Mouse (Mus musculus): ENCODE results near the gene Adgrg5.

Gene Adgrg5

DNA sequence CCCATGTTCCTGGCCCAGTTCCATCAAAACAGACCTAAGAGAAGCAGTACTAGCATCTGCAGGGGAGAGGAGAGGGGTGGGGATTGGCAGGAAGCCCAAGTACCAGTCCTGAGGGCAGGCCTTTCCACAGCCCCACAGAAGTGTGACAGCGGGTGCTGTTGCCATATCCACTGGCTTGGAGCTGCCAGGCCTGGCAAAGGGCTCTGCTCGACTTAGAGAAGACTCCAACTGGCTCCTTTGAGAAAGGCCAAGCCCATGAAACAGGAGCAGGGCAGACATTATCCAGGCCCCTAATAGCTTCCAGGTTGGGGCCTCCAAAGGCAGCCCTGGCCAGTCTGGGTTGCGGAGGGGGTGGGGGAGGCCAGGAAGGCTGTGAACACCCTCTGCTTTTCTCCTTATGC lies 8.8 kb upstream of the Adgrg5 start:
- in situ Hi-C loops (cut with MboI; ENCODE audit: low pct_unique_long_range_greater_than_20kb in 1 of 2, low sequenced_read_pairs in 2 of 2, unreplicated experiment in 1 of 2), result no loop called here

DNA sequence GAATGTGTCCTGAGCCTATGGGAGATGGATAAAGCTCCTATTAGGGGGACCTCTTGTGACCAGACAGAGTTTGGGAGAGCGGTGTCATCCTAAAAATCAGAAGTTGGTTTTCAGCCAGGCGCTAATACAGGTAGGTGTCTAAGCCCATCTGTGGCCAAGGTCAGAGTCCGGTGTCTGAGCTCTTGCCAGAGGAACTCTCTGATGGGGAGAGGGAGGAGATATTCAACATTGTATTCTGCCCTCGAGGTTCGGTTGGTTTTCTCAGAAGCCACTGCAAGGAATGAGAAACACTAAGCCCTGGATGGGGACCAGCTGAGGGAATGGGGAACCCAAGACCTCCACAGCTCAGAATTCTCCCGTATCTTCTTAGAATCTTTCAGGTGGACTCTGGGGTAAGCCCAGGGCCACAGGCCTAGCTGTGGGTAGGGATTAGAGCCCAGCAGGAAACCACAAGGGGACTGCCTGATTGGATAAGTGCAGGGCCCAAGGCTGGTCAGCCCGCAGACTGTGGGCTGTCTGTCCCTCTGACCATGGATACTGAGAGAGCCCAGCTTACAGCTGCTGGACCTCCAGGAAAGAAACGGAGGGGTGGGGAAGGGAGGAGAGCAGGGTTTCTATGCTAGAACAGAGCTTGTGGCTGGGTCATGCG lies 7.1 kb upstream of the Adgrg5 start:
- in situ Hi-C loops (cut with MboI; ENCODE audit: low pct_unique_long_range_greater_than_20kb in 1 of 2, low sequenced_read_pairs in 2 of 2, unreplicated experiment in 1 of 2), result no loop called here

DNA sequence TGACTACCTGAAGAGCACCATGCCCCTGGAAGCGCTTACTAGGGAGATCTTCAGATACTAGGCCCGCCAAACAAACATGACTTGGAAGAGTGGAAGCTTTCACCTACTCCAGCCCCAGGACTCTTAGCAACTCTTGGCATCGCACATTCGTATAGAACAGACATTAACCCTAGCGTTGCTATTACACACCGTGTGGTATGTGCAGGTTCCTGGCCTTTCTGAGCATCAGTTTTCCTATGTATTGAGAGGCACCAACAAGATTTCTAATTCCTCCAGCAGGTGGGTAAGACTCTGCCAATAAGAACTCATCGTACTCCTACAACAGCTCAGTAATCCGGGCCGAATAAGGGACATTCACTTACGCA lies 6.6 kb upstream of the Adgrg5 start:
- in situ Hi-C loops (cut with MboI; ENCODE audit: low pct_unique_long_range_greater_than_20kb in 1 of 2, low sequenced_read_pairs in 2 of 2, unreplicated experiment in 1 of 2), result no loop called here

DNA sequence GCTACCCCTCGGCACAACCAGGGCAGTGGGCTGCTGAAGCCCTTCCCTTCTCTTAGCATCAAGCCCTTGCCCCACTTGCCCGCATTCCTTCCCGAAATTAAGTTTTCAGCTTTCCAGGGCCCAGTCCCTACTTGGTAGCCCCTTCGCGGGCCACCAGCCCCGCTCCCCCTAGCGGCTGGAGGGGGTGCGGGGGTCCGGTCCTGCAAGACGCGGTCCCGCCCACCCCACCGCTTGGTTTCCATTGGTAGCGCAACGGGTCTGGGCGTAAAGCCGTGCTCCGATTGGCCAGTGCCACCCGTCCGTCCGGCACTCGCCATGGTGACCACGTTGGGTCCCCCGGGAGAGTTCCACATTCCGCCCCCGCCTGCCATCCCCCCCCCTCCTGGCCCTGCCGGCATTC lies 6.1 kb upstream of the Adgrg5 start:
- in situ Hi-C loops (cut with MboI; ENCODE audit: low pct_unique_long_range_greater_than_20kb in 1 of 2, low sequenced_read_pairs in 2 of 2, unreplicated experiment in 1 of 2), result no loop called here

DNA sequence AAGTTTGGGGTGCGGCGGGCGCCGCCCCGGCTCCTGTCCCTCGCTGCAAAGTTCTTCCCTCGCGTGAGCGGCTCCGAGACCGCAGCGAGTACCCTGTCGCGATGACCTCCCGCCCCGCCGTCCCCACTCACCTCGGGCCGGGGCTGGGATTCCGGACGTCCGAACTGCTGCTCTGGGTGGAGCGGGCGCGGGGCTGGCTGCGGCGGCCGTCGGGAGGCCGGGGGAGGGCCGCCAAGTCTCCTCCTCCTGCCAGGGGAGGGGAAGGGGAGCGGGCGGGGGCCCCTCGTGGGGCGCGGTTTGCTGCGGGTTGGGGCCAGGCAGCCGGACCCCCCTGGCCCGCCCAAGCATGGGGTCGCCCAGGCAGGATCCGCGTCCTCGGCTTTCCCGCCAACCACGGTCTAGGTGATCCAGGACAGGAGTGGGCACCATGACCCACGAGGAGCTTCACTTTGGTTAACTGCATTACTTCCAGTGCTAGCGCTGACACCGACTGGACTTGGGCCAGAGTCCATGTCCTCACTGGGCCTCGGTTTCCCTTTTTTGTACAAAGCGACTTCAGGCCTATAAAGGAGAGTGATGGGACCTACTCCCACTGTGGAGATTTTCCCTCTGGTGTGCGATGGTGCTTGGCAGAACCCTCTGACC lies 5.5 kb upstream of the Adgrg5 start, which contains the start of gene Ccdc102a:
Ccdc102a (minus strand) TSS at position 248 of the 645 bp plus-strand sequence.
- in situ Hi-C loops (cut with MboI; ENCODE audit: low pct_unique_long_range_greater_than_20kb in 1 of 2, low sequenced_read_pairs in 2 of 2, unreplicated experiment in 1 of 2), result no loop called here

DNA sequence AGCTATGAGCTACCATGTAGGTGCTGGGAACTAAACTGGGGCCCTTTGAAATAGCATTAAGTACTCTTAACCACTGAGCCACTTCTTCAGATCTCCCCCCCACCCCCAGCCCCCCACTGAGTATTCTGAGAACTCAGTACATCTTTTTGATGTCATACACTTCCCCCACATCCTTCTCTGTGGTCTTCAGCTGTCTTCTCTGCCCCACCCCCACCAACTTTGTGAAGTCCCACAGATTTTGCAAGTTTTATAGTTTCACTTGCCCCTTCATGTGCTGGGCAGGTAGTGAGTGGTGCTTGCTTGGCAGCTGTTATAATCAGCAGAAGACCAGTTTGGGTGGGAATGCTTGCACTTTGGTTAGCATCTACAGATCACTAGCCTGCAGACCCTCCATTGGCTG lies 4.2 kb upstream of the Adgrg5 start:
- in situ Hi-C loops (cut with MboI; ENCODE audit: low pct_unique_long_range_greater_than_20kb in 1 of 2, low sequenced_read_pairs in 2 of 2, unreplicated experiment in 1 of 2), result no loop called here

DNA sequence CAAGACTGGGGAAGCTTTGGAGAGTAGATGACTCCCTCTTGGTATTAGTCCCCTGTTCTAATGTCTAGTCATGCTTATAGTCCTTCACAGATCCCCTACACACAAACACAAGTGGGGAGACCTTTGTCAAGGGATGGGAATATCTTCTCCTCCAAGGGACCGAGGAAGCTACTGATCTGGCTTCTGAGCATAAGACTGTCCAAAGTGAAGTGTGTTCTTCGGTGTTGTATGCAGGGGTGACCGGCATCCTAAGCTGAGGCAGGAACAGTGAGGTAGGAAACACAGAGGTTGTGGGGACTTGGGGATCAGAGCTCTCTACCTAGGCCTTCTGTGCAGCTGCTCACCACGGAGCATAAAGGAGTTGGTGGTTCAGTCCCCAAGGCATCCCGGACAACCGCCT lies 1.3 kb upstream of the Adgrg5 start:
- in situ Hi-C loops (cut with MboI; ENCODE audit: low pct_unique_long_range_greater_than_20kb in 1 of 2, low sequenced_read_pairs in 2 of 2, unreplicated experiment in 1 of 2), result no loop called here

DNA sequence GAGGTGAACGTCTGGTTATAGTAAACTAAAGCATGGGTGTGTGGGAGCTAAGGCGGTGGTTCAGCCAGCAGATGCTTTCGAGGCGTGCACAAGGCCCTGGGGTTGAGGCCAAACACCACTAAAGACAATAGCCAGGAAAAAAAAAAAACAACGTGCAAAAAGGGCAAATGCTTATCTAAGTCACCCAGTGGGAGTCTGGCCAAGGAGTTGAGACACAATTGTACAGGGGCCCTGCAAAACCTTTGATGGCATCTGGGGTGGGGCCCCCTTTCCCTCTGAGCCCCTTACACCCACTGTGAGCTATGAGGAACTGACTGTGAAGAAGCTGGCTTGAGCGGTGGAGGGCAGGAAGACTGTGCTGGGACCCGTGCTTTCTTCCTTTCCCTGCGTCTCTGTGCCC lies 892 bp upstream of the Adgrg5 start:
- in situ Hi-C loops (cut with MboI; ENCODE audit: low pct_unique_long_range_greater_than_20kb in 1 of 2, low sequenced_read_pairs in 2 of 2, unreplicated experiment in 1 of 2), result no loop called here

DNA sequence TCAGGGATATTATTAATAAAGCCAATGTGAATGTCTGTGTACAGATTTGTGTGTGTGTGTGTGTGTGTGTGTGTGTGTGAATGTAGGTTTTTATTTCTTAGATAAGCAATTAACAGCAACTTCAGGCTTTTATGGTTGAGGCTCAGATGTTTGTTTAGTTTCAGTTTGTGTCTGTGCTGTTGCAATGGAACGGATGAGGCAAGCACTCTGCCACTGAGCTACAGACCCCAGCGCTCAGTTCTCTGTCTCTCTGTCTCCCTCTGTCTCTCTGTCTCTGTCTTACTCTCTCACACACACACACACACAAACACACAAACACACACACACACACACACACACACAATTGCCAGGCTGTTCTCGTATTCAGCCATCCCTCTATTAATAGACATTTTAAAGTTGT lies 4.7 kb downstream of the Adgrg5 start:
- in situ Hi-C loops (cut with MboI; ENCODE audit: low pct_unique_long_range_greater_than_20kb in 1 of 2, low sequenced_read_pairs in 2 of 2, unreplicated experiment in 1 of 2), result no loop called here

DNA sequence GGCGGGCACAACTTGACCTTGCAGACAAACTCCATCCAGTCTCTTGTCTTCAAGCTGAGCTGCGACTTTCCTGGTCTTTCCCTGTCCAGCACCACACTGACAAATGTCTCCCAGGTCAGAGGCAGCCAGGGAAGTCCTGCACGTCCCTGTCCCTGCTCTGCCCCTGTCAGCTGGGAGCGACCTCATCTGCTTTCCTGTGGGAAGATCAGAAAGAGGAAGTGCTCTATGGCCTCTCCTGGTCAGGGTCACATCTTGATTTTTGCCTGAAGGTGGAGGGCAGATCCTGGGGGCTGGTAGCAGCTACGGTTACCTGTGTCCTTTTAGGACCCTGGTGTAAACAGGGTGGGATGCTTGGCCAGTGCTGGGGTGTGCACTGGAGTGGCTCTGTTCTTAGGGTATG lies 10.4 kb downstream of the Adgrg5 start:
- in situ Hi-C loops (cut with MboI; ENCODE audit: low pct_unique_long_range_greater_than_20kb in 1 of 2, low sequenced_read_pairs in 2 of 2, unreplicated experiment in 1 of 2), result no loop called here

DNA sequence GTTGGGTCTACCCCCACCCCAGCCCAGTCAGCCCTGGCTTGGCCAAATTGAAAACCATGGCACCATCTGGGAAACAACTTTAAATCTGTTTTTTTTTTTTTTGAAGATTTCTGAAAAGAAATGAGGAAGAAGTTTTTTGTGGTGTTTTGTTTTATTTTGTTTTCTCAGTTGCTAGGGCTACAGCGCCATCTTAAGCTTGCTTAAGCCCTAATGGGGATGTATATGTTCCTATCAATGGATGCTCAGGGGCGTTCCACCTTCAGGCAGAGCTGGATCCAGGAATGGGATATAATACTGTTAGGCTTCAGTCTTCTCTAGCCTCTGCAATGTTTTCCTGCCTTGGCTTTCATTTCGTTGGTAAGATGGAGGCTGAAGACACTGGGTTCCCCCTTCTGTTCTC lies 11.7 kb downstream of the Adgrg5 start:
- in situ Hi-C loops (cut with MboI; ENCODE audit: low pct_unique_long_range_greater_than_20kb in 1 of 2, low sequenced_read_pairs in 2 of 2, unreplicated experiment in 1 of 2), result no loop called here

DNA sequence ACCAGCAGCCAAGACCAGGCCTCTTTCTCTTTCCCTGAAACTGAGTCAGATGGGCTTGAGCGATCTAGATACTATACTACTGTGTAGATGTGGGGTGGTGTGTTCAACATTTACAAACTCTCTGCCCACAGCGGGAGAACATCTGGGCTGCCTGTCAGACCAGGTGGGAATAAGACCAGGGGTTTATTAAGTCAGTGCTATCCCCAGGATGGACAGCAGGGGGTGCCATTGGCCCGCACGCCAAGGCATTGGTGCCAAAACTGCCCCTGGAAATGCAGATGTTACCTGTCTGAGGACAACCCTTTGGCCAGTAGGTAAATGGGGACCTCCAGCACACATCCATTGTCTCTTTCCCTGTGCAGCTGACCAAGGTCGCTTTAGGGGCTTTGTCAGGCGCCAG lies 19.1 kb downstream of the Adgrg5 start:
- in situ Hi-C loops (cut with MboI; ENCODE audit: low pct_unique_long_range_greater_than_20kb in 1 of 2, low sequenced_read_pairs in 2 of 2, unreplicated experiment in 1 of 2), result loop anchor here (10.0 kb wide), 2 partner anchors 62 to 272 kb away; no protein-coding TSS in a partner anchor

DNA sequence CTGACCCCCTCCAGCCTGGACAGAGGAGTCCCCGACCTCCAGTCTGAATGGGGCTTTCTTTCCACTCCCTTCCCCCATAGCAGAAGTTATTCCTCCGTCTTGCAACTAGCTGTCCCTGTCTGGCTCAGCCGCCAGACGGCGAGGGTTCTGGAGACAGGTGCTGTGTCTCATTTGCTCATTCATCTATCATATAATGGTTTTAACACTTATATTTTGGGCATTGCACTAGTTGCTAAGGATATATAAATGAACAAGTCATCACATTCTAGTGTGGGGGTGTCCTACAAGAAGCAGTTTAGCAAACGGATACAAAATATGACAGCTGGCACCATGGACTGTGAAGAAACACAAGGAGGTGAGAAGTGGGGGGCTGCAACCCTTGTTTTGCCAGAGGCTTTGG lies 21.7 kb downstream of the Adgrg5 start:
- in situ Hi-C loops (cut with MboI; ENCODE audit: low pct_unique_long_range_greater_than_20kb in 1 of 2, low sequenced_read_pairs in 2 of 2, unreplicated experiment in 1 of 2), result loop anchor here (5.0 to 10.0 kb wide), 3 partner anchors 57 to 270 kb away; no protein-coding TSS in a partner anchor

DNA sequence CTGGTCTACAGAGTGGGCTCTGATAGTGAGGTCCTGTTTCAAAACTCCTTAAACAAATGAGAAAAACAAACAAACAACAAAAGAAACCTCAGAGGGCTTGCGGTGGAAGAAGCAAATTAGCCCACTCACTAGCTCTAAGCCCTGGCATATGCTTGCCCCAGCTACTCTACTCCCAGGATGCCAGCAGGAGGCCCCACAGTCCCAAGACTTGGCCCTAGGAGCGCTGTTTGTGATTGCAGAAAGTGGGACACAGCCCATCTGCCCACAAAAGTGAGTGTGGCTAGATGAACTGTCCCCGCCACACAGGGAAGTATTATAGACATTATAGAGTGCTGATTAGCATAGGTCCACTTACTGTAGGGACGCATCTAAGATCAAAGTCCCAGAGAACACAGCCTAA lies 24.9 kb downstream of the Adgrg5 start:
- in situ Hi-C loops (cut with MboI; ENCODE audit: low pct_unique_long_range_greater_than_20kb in 1 of 2, low sequenced_read_pairs in 2 of 2, unreplicated experiment in 1 of 2), result loop anchor here (5.0 to 10.0 kb wide), 3 partner anchors 54 to 266 kb away; no protein-coding TSS in a partner anchor

DNA sequence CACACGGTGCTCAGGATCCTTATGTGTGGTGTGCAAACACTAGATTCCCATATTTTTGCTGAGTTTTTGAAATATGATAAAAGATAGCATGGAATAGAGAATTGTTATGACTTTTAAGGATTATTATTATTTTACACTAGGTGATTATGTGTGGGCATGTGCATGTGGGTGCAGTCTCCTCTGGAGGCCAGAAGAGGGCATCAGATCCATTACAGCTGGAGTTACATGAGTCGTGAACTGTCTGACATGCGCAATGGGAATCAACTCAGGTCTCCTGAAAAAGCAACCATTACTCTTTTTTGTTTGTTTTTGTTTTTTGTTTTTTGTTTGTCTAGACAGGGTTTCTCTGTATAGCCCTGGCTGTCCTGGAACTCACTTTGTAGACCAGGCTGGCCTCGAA lies 25.5 kb downstream of the Adgrg5 start:
- in situ Hi-C loops (cut with MboI; ENCODE audit: low pct_unique_long_range_greater_than_20kb in 1 of 2, low sequenced_read_pairs in 2 of 2, unreplicated experiment in 1 of 2), result loop anchor here (5.0 to 10.0 kb wide), 3 partner anchors 53 to 266 kb away; no protein-coding TSS in a partner anchor

DNA sequence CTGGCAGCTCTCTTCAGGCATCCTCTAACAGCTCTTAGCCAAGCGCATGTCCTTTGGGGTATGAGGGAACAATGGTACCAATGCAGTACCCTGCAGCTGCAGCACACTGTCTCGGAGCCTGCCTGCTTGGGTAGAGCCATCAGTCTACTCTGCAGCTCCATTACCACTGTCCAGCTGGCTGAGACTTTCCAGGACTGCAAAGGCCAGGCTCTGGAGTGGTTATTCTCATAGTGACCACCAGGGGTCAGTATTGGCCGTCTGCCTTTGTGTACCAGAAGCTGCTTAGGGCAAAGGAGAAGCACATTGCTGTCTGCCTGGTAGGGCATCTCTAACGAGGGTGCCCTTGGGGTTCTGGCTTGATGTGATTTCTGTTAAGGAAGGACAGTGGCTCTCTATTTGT lies 26.6 kb downstream of the Adgrg5 start:
- in situ Hi-C loops (cut with MboI; ENCODE audit: low pct_unique_long_range_greater_than_20kb in 1 of 2, low sequenced_read_pairs in 2 of 2, unreplicated experiment in 1 of 2), result no loop called here

DNA sequence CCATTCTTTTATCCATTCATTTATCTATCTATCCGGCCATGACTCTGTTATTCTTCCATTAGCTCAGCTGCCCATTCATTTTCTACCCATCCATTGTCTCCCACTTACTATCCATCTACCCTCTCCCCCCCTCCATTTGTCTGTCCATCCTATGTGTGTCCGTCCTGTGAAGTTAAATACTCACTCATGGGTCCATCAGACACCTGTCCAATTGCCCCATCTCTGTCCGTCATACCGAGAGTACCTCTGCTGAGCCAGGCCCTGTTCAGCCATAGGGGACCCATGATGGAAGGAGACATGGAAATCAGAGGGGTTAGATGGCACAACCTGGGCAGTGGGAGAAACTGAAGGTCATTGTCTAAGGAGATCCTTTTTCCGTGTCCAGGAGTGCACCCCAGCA lies 27.0 kb downstream of the Adgrg5 start:
- in situ Hi-C loops (cut with MboI; ENCODE audit: low pct_unique_long_range_greater_than_20kb in 1 of 2, low sequenced_read_pairs in 2 of 2, unreplicated experiment in 1 of 2), result no loop called here

DNA sequence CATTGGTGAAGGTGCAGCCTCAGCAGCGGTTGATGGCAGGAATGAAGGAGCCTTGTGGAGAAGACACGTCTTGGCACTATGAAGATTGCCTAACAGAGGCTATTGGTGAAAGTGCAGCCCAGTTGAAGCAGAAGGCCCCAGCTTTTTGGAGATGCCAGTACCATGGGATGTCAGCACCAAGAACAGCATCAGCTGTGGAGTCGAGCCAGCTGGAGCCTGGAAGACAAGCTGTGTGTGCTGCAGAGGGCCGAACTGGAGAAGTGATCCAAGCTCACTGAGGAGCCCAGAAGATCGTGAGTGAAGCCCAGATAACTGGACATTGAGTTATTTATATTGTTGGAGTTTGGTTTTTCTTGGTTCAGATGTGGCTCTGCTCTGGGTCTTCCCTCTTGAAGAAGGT lies 28.6 kb downstream of the Adgrg5 start:
- in situ Hi-C loops (cut with MboI; ENCODE audit: low pct_unique_long_range_greater_than_20kb in 1 of 2, low sequenced_read_pairs in 2 of 2, unreplicated experiment in 1 of 2), result no loop called here

DNA sequence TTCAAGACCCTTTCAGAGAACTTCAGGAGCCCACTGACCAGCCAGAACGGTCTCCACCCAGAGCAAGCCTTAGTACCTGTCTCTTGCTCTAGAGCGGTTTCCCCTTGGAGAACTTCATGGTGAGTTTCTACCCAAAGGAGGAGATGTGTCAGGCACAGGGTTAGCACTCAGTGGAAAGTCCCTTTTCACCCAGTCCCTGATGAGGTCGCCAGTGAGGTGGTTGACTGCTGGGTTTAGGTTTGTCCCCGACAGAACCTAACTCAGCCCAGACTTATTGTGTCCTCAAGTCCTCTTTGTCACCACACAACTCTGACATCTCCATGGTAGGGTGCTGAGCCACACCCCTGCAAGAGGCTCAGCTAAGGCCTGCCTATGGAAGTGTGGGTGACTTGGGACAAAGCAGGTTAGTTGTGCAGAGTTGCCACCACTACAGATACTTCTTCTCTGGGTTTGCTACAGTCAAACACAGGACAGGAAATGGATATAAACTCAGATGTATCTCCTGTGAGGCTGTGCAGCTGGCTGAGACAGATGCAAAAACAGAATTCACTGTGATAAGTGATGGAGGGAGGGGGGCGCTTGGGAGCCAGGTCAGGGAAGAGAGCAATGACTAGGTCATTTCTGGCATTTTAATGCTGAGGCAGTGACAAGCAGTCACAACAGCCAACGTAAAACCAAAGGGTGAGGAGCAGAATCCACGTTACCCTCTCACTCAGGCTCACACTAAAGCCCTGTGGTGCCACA lies 30.3 kb downstream of the Adgrg5 start:
- in situ Hi-C loops (cut with MboI; ENCODE audit: low pct_unique_long_range_greater_than_20kb in 1 of 2, low sequenced_read_pairs in 2 of 2, unreplicated experiment in 1 of 2), result no loop called here

DNA sequence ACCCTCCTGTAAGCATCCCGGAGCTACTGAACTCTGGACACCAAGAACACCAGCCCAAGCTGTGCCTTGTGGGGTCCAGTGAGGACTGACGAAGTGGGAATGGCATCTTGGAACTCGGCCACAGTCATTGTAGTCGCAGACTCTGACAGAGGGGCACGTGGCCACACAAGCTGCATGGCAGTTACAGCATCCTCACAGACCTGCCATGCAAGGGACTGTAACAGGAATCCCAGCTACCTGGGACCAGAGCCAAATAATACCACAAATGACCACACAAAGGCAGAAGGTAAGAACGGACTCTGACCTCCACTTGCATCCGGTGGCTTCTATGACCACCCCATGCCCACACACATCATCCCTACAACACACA lies 30.9 kb downstream of the Adgrg5 start:
- in situ Hi-C loops (cut with MboI; ENCODE audit: low pct_unique_long_range_greater_than_20kb in 1 of 2, low sequenced_read_pairs in 2 of 2, unreplicated experiment in 1 of 2), result no loop called here
